Mouse (Mus musculus) embryonic fibroblast, embryonic 13.5 days (primary cell): ENCODE measurements around the gene Traip. TPM values are rescaled to one million over a fixed set of nuclear protein-coding genes. Genes with fewer than 3 reads are reported as not detected.

Source experiments
- H3K27ac ChIP-seq: 2 replicates; pipeline ENCODE4 v1.5.1; 2012; ENCODE audit warnings: low read length, control low read depth, inconsistent platforms; ENCODE audit not compliant: insufficient read depth
- H3K4me1 ChIP-seq: 2 replicates; pipeline ENCODE4 v1.6.1; 2011; ENCODE audit warnings: low read length; ENCODE audit not compliant: control insufficient read depth, insufficient read depth
- H3K4me3 ChIP-seq: 2 replicates; pipeline ENCODE4 v1.5.1; 2011; ENCODE audit warnings: mild to moderate bottlenecking, control low read depth, low read length; ENCODE audit not compliant: insufficient read depth
- CTCF ChIP-seq: IDR thresholded peaks from 2 replicates; pipeline ENCODE4 v1.5.1; 2011; ENCODE audit warnings: mild to moderate bottlenecking, control low read depth, low read length, moderate library complexity, borderline replicate concordance; ENCODE audit not compliant: insufficient read depth
- POLR2A ChIP-seq: IDR thresholded peaks from 2 replicates; pipeline ENCODE4 v1.6.1; 2011; ENCODE audit warnings: low read depth, mild to moderate bottlenecking, control low read depth, low read length, moderate library complexity
- polyA plus RNA-seq: library from polyadenylated mRNA; stranded (reverse); fragments of >200 nt; gene quantifications from 2 replicates; pipeline ENCODE4 v1.2.4, GENCODE M21; 2011; ENCODE audit warnings: low read depth; ENCODE audit not compliant: missing spikeins, insufficient read length

Gene Traip
- polyA plus RNA-seq, 1 experiment = 13.5 TPM

DNA sequence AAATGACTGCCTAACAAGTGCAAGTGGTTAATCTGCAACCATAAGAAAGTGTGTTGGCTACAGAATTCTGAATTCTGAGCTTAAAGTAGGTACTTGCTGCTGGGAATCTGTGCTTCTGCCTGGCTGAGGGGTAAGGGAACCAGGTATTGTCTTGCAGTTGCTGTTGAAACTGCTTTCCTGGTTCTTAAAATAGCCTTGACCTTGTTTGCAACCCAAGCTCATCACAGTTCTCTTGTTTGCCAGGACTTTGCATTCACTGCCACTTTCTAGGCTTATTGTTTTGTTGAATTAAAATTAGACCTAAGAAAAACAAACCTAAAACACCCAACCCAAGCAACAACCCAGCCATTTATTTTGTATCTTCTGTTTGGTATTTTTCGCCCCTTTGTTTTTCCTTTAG is 70.8 kb downstream of the Traip start:
- H3K4me3 ChIP-seq = no peak overlapping the region
- no peak overlapping the region for H3K27ac ChIP-seq
- no peaks in the 10 kb centered on the region for H3K4me1 ChIP-seq
- TF ChIP-seq POLR2A (no peak), CTCF (no peak)

Other genes with a start within 250 kb of the Traip start
- gene Sema3f, start 239.7 kb upstream of the Traip start, polyA plus RNA-seq = 68.0 and 88.1 TPM in 2 replicates
- gene Rbm5, start 179.1 kb upstream of the Traip start, polyA plus RNA-seq = 199 and 248 TPM in 2 replicates
- 83.3 and 87.1 TPM in 2 replicates for gene Rbm6, start 76.9 kb upstream of the Traip start, polyA plus RNA-seq
- 6.4 and 8.7 TPM in 2 replicates for gene Mon1a, start 62.0 kb upstream of the Traip start, polyA plus RNA-seq
- gene Mst1r, start 43.3 kb upstream of the Traip start, polyA plus RNA-seq = 0.61 and 1.6 TPM in 2 replicates
- gene Actl11, start 21.7 kb upstream of the Traip start, polyA plus RNA-seq = not detected in 2 replicates
- not detected in 2 replicates for gene Camkv, start 14.5 kb upstream of the Traip start, polyA plus RNA-seq
- 18.8 and 27.3 TPM in 2 replicates for gene Uba7, start 25.4 kb downstream of the Traip start, polyA plus RNA-seq
- 0.75 and 1.2 TPM in 2 replicates for gene Gm20661, start 32.9 kb downstream of the Traip start, polyA plus RNA-seq
- 15.0 and 21.0 TPM in 2 replicates for gene Inka1, start 35.7 kb downstream of the Traip start, polyA plus RNA-seq
- 2.1 and 4.0 TPM in 2 replicates for gene Cdhr4, start 42.4 kb downstream of the Traip start, polyA plus RNA-seq
- not detected in 2 replicates for gene Gm20662, start 46.2 kb downstream of the Traip start, polyA plus RNA-seq
- 54.9 and 57.9 TPM in 2 replicates for gene Ip6k1, start 52.4 kb downstream of the Traip start, polyA plus RNA-seq
- gene Gmppb, start 99.1 kb downstream of the Traip start, polyA plus RNA-seq = 32.3 and 33.5 TPM in 2 replicates
- gene Amigo3, start 103.0 kb downstream of the Traip start, polyA plus RNA-seq = 3.0 and 3.4 TPM in 2 replicates
- gene Mst1, start 130.3 kb downstream of the Traip start, polyA plus RNA-seq = not detected in 2 replicates
- 26.4 and 31.4 TPM in 2 replicates for gene Rnf123, start 133.2 kb downstream of the Traip start, polyA plus RNA-seq
- 53.4 and 63.9 TPM in 2 replicates for gene Apeh, start 144.5 kb downstream of the Traip start, polyA plus RNA-seq
- gene Bsn, start 240.2 kb downstream of the Traip start, polyA plus RNA-seq = 0.08 and 0.25 TPM in 2 replicates